Mouse (Mus musculus): Measurements from ENCODE around the gene Oxct2b. TPM values are rescaled to one million over a fixed set of nuclear protein-coding genes. Genes with fewer than 3 reads are reported as not detected.
A peak's percentile ranks its signal among the peaks of the same experiment; 100 is the strongest.

The Oxct2b gene
- polyA plus RNA-seq, 1 experiment: 0.59 TPM

GRCm38 (mm10) chr4:123121286-123121685 lies 5.2 kb downstream of the Oxct2b start:
- TF ChIP-seq POLR2A (IDR thresholded peaks at IDR 0.05; ENCODE audit: borderline replicate concordance, extremely low read depth, insufficient read depth, insufficient read length, poor library complexity, severe bottlenecking): no peak
- TF ChIP-seq CTCF (IDR thresholded peaks at IDR 0.05; ENCODE audit: borderline replicate concordance, extremely low read depth, insufficient read depth, insufficient read length): no peak
- no peak for DNase-seq (ENCODE audit: low read depth)

- TF ChIP-seq CTCF (IDR thresholded peaks at IDR 0.05; ENCODE audit: borderline replicate concordance, extremely low read depth, insufficient read depth, insufficient read length): no peak
- no peak for TF ChIP-seq POLR2A (IDR thresholded peaks at IDR 0.05; ENCODE audit: borderline replicate concordance, extremely low read depth, insufficient read depth, insufficient read length, poor library complexity, severe bottlenecking)
- no peak for DNase-seq (ENCODE audit: low read depth)
These were observed 10.6 kb downstream of the Oxct2b start for GRCm38 (mm10) chr4:123126626-123127025.

- DNase-seq (ENCODE audit: low read depth): no peak
- no peak for TF ChIP-seq POLR2A (IDR thresholded peaks at IDR 0.05; ENCODE audit: borderline replicate concordance, extremely low read depth, insufficient read depth, insufficient read length, poor library complexity, severe bottlenecking)
- TF ChIP-seq CTCF (IDR thresholded peaks at IDR 0.05; ENCODE audit: borderline replicate concordance, extremely low read depth, insufficient read depth, insufficient read length): no peak
These were observed 11.0 kb downstream of the Oxct2b start for GRCm38 (mm10) chr4:123127051-123127450.

GRCm38 (mm10) chr4:123137551-123137950 lies 21.5 kb downstream of the Oxct2b start:
- no peak for TF ChIP-seq CTCF (IDR thresholded peaks at IDR 0.05; ENCODE audit: borderline replicate concordance, extremely low read depth, insufficient read depth, insufficient read length)
- no peak for TF ChIP-seq POLR2A (IDR thresholded peaks at IDR 0.05; ENCODE audit: borderline replicate concordance, extremely low read depth, insufficient read depth, insufficient read length, poor library complexity, severe bottlenecking)
- DNase-seq (ENCODE audit: low read depth): no peak

- TF ChIP-seq POLR2A (IDR thresholded peaks at IDR 0.05; ENCODE audit: borderline replicate concordance, extremely low read depth, insufficient read depth, insufficient read length, poor library complexity, severe bottlenecking): peak; percentile 75; the same call in 1 of the 2 replicates
- no peak for TF ChIP-seq CTCF (IDR thresholded peaks at IDR 0.05; ENCODE audit: borderline replicate concordance, extremely low read depth, insufficient read depth, insufficient read length)
These were observed 23.6 kb downstream of the Oxct2b start, which contains the start of gene Ppie for GRCm38 (mm10) chr4:123139513-123140154. TSS of gene Ppie (minus strand) at chr4:123139951.

DNA sequence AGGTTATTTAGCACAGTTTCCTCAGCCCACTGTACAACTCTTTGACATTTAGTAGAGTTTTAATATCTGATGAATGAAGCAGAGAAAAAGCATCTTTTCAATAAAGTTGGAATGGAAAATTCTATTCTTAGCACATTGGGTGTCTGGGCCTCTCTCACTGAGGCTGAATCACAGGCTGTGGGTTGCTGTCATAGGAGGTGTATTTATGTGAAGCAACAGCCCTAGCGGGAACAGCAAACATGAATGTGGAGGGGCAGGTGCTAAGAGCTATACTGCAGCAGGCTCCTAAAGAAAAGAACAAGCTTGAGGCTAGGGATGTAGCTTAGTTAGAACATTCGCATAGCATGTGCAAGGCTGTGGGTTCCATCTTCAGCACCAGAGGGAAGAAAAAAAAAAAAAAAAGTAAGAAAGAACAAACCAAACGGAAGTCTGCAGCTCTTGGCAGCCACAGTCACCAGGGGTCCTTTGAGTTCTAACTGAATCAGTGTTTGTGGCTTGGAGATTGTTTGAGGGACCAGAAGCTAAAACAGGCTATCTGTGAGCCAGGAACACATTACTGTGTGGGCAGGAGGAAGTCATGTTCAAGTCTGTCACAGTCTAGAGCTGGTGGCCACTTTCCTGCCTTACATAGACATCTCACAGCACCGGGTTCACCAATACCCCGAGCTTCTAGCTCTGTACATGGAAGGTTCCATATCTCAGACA lies 31.5 kb downstream of the Oxct2b start:
- no peak for DNase-seq (ENCODE audit: low read depth)
- no peak for TF ChIP-seq POLR2A (IDR thresholded peaks at IDR 0.05; ENCODE audit: borderline replicate concordance, extremely low read depth, insufficient read depth, insufficient read length, poor library complexity, severe bottlenecking)
- TF ChIP-seq CTCF (IDR thresholded peaks at IDR 0.05; ENCODE audit: borderline replicate concordance, extremely low read depth, insufficient read depth, insufficient read length): no peak

More at GRCm38 (mm10) chr4:123139513-123140154, 23.6 kb downstream of the Oxct2b start, which contains the start of gene Ppie:
- DNase-seq (ENCODE audit: low read depth): peak; percentile 96

GRCm38 (mm10) chr4:123152003-123152402 lies 35.9 kb downstream of the Oxct2b start:
- TF ChIP-seq POLR2A (IDR thresholded peaks at IDR 0.05; ENCODE audit: borderline replicate concordance, extremely low read depth, insufficient read depth, insufficient read length, poor library complexity, severe bottlenecking) (no peak), CTCF (IDR thresholded peaks at IDR 0.05; ENCODE audit: borderline replicate concordance, extremely low read depth, insufficient read depth, insufficient read length) (no peak; the same call in 1 of the 2 replicates)
- no peak for DNase-seq (ENCODE audit: low read depth)

- TF ChIP-seq POLR2A (IDR thresholded peaks at IDR 0.05; ENCODE audit: borderline replicate concordance, extremely low read depth, insufficient read depth, insufficient read length, poor library complexity, severe bottlenecking) (no peak), CTCF (IDR thresholded peaks at IDR 0.05; ENCODE audit: borderline replicate concordance, extremely low read depth, insufficient read depth, insufficient read length) (no peak)
- DNase-seq (ENCODE audit: low read depth): peak; percentile 49
These were observed 36.9 kb downstream of the Oxct2b start for GRCm38 (mm10) chr4:123152976-123153375.

- no peak for TF ChIP-seq POLR2A (IDR thresholded peaks at IDR 0.05; ENCODE audit: borderline replicate concordance, extremely low read depth, insufficient read depth, insufficient read length, poor library complexity, severe bottlenecking)
- peak; percentile 34; the same call in 1 of the 2 replicates for TF ChIP-seq CTCF (IDR thresholded peaks at IDR 0.05; ENCODE audit: borderline replicate concordance, extremely low read depth, insufficient read depth, insufficient read length)
These were observed 38.9 kb downstream of the Oxct2b start for GRCm38 (mm10) chr4:123155004-123155403.

GRCm38 (mm10) chr4:123155427-123155826 lies 39.4 kb downstream of the Oxct2b start:
- TF ChIP-seq CTCF (IDR thresholded peaks at IDR 0.05; ENCODE audit: borderline replicate concordance, extremely low read depth, insufficient read depth, insufficient read length): no peak
- no peak for TF ChIP-seq POLR2A (IDR thresholded peaks at IDR 0.05; ENCODE audit: borderline replicate concordance, extremely low read depth, insufficient read depth, insufficient read length, poor library complexity, severe bottlenecking)
- no peak for DNase-seq (ENCODE audit: low read depth)

More at GRCm38 (mm10) chr4:123155004-123155403, 38.9 kb downstream of the Oxct2b start:
- peak; percentile 80 for DNase-seq (ENCODE audit: low read depth)

DNA sequence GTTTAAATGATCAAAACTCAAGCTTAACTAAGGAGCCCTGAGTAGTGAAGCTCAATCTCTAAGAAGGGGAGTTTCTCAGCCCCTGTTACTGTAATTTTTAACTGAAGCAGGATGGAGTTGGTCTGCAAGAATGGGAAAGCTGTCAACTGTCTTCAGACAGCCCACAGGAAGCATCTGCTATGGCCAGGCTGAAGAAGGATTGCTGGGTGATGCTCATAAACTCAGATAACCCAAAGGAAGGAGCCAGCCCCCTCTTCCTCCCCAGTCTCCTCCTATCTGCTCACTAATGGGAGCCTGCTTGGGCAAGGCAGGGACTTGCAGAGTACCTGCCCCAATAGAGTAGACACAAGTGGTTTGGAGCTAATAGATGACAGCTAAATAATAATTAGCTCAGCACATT lies 39.8 kb downstream of the Oxct2b start:
- TF ChIP-seq POLR2A (IDR thresholded peaks at IDR 0.05; ENCODE audit: borderline replicate concordance, extremely low read depth, insufficient read depth, insufficient read length, poor library complexity, severe bottlenecking) (no peak), CTCF (IDR thresholded peaks at IDR 0.05; ENCODE audit: borderline replicate concordance, extremely low read depth, insufficient read depth, insufficient read length) (no peak)
- no peak for DNase-seq (ENCODE audit: low read depth)

All from brain, embryonic 14.5 days (tissue).